Mouse (Mus musculus): ENCODE data around the gene Btbd16.

DNA sequence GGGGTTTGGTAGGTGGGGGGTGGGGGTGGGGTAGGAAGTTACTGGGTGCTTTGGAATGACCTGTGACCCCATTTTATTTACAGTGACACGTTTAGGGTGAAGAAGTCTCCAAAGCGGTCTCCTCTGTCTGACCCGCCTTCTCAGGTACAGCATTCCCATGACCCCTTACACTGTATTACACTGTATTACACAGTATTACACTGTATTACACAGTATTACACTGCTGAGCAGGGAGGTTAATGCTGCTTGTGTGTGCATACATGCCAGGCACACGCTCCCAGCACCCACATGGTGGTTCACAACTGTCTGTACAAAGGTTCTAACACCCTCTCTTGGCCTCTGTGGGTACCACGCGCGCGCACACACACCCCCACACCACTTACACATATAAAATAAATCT, 40.4 kb upstream of the Btbd16 start:
- TF ChIP-seq EP300 (IDR thresholded peaks at IDR 0.05; ENCODE audit: low read depth) = no peak
- no peak for TF ChIP-seq CTCF (IDR thresholded peaks at IDR 0.05; ENCODE audit: low read depth)

Measured in liver, postnatal 0 days (tissue).